Mouse (Mus musculus) urinary bladder, postnatal 0 days (tissue): ENCODE data around the gene Fam162b. TPM values are rescaled to one million over a fixed set of nuclear protein-coding genes. Genes with fewer than 3 reads are reported as not detected.

Source experiments
- polyA plus RNA-seq: library from polyadenylated mRNA; unstranded; fragments of >200 nt; fragmentation: Nextera tagmentation; extraction: Ambion mirVana; gene quantifications from 2 replicates; pipeline ENCODE4 v1.2.1, GENCODE M21; 2015

Fam162b gene
- 1.9 and 2.3 TPM in 2 replicates for polyA plus RNA-seq

GRCm38 (mm10) chr10:51590139-51590574 lies at the start of gene Fam162b:
Fam162b (minus strand) TSS chr10:51590517.

GRCm38 (mm10) chr10:51631411-51632136 lies 41.3 kb upstream of the Fam162b start, which contains the start of gene Gprc6a:
Gprc6a (minus strand) TSS chr10:51631461.

Other genes with a start within 250 kb of the Fam162b start
- 4.1 and 10.0 TPM in 2 replicates for gene Gm49339, start 109.9 kb downstream of the Fam162b start, polyA plus RNA-seq
- gene Lilr4b, start 109.9 kb downstream of the Fam162b start, polyA plus RNA-seq: 6.1 and 29.1 TPM in 2 replicates
- 9.2 and 49.4 TPM in 2 replicates for gene Lilrb4a, start 99.6 kb downstream of the Fam162b start, polyA plus RNA-seq
- not detected in 2 replicates for gene Gprc6a, start 40.9 kb upstream of the Fam162b start, polyA plus RNA-seq
- gene Rfx6, start 87.2 kb upstream of the Fam162b start, polyA plus RNA-seq: not detected in 2 replicates